Mouse (Mus musculus): Measurements from ENCODE around the gene Gnpat.
"Not testable (repeated sequence)": the region's sequence is repeated elsewhere in the genome, so short reads cannot be mapped to it uniquely, and the experiment has no call there.

The Gnpat gene

GRCm38 (mm10) chr8:124862321-124863162, at the start of gene Gnpat, which contains the start of gene 2810004N23Rik:
Gene Gnpat, plus strand, starts transcription at chr8:124863033.
Gene 2810004N23Rik, minus strand, starts transcription at chr8:124863120.
- peak; percentile 92 to 95 for DNase-seq

DNA sequence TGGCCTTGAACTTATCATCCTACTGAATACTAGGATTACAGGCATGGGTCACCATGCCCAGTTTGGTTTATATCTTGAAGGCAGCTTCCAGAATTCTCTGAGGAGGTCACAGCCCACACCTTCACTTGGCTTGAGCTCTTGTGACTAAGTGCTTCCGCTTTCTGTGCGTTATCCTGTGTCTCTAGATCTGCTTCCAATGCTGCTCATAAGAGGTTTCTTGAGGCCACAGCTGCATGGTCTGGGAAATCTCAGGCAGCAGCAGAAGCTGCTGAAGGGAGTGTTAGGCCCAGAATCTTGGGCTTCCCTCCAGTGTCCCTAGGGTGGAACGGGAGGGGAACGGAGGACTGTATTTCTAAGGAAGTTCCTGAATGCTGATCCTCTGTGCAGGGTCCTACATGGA, 49.5 kb upstream of the Gnpat start:
- DNase-seq: no peak

DNA sequence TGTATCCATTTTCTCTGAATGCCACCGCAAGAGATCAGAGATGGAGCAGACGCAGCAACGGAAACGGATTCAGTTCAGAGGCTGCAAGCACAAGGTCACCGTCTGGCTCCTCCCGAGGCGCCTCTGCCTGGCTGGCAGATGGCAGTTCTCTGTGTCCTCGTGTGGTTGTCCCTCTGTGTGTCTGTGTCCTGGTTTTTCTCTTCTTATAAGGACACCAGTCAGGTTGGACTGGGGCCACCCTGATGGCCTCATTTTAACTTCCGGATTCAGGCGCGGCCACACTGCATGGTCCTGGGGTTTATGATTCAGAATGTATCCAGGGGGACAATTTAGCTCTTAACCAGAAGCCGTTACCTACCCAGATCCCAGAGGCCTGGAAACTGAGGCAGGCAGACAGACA, 47.0 kb upstream of the Gnpat start:
- DNase-seq: no peak

DNA sequence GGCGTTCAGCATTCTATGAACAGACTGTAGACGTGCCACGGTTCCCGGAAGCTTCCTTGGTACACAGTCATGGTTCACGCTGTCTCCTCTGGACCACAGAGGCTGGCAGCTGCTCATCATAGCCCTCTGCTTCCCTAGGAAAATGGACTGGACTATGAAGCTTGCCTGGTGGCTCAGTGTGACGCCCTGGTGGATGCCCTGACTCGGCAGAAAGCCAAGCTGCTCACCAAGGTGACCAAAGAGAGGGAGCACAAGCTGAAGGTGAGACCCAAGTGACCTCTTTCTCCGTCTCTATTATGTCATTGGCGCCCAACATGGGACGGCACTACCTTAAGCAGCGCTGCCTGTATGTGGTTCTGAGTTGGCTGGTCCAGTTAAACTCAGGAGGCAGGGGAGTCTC, 46.0 kb upstream of the Gnpat start:
- DNase-seq: no peak

DNA sequence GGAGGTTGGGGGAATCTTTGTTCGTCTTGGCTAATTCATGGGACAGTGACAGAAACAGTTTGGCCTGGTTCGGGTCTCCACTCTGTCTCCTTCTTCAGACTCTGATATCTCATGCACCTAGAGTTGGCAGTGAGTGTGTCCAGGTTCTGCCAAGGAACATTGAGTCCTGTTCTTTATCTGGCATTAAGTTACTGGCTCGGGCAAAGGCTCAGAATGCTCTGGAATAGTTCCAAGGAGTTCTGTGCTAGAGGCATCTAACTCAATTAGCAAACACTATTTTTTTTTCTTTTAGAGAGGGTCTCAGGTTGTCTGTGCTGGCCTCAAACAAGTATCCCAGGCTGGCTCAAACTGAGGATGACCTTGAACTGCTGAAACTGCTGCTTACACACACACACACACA, 45.5 kb upstream of the Gnpat start:
- DNase-seq: no peak

DNA sequence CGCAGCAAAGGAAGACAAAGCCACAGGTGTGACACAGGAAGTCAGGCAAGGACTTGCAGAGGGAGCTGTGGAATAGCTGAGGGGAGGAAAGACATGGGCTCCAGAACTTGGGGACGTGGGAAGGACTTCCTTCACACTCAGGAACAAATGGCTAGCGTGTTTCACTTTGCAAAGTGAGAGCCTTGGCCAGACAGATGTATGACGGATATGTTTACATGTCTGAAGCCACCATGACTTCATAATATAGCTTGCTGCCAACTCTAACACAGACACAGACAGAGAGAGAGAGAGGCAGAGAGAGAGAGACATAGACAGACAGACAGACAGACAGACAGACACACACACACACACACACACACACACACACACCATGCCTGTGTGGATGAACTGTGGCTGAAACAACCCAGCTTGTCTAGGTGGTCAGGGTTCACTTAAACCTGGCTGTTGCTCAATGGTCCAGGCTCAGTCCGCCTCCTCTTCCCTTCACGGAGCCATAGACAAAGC, 43.2 kb upstream of the Gnpat start:
- DNase-seq: no peak

GRCm38 (mm10) chr8:124820125-124820524, 42.7 kb upstream of the Gnpat start:
- no peak for DNase-seq

DNA sequence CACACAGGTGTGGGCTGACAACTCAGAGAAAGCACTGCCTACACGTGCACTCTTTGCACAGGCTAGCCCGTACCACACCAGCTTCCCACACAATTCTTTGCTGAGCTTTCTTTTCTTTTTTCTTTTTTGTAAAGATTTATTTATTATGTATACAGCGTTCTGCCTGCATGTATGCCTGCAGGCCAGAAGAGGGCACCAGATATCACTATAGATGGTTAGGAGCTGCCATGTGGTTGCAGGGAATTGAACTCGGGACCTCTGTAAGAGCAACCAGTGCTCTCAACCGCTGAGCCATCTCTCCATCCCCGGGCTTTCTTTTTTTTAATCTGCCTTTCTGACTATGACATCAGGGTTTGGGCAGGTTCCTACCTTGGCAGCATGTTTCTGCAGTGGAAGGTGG, 39.3 kb upstream of the Gnpat start:
- DNase-seq: no peak

GRCm38 (mm10) chr8:124826658-124827057, 36.2 kb upstream of the Gnpat start:
- DNase-seq: no peak

DNA sequence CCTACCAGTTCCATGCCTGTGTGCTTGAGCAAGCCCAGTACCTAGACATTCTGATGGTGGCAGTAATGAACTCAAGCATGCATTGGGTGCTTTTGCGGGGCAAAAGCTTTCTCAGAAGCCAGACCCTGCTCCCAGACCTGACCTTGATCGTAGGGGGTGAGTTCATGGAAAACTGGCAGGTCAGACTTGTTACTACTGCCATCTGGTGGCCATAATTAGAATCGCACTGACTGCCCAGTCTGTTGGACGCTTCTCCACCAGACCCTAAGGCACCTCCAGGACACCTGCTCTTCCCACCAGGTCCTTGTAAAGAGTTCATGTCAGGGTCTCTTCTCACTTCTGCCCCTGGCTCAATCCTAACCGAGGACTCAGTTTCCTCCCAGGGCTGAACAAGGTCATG, 35.4 kb upstream of the Gnpat start:
- peak; percentile 19 to 26 for DNase-seq

GRCm38 (mm10) chr8:124828561-124829240, 34.1 kb upstream of the Gnpat start:
- no peak for DNase-seq

DNA sequence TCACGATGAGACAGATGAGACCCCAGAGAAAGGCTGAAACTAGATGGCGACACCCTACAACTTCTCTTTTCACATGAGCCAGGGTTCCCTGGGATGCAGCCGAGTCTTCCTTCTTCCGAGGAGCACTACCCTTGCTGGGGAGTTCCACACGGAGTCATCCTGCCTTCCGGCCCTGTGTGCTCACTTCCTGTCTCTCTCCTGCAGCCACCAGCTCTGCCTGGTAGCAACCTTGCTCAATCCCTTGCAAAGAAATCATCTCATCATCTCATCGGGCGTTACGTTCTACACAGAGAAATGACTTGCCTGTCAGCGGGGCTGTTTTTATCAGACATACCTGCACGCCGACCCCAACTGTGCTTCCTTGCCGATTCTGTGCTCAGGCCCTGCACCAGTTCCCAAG, 32.8 kb upstream of the Gnpat start:
- no peak for DNase-seq

DNA sequence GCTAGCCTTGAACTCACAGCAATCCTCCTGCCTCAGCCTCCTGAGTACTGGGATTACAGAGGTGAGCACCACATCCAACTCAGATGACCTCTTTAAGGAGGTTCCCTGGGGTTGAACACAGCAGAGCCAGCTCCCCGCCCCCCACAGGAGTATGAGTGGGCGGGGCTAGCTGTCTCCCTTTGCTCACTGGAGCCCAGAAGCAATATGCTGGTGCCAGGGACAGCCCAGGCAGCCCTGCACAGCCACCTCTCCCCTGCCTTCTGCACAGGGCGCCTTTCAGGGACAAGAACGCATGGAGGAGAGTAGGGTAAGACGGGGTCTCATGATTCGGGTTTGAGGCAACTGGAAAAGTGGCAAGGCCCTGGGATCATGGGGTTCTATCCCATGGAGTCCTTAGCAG, 31.3 kb upstream of the Gnpat start:
- no peak for DNase-seq

- no peak for DNase-seq
These were observed 30.9 kb upstream of the Gnpat start for GRCm38 (mm10) chr8:124831941-124832340.

DNA sequence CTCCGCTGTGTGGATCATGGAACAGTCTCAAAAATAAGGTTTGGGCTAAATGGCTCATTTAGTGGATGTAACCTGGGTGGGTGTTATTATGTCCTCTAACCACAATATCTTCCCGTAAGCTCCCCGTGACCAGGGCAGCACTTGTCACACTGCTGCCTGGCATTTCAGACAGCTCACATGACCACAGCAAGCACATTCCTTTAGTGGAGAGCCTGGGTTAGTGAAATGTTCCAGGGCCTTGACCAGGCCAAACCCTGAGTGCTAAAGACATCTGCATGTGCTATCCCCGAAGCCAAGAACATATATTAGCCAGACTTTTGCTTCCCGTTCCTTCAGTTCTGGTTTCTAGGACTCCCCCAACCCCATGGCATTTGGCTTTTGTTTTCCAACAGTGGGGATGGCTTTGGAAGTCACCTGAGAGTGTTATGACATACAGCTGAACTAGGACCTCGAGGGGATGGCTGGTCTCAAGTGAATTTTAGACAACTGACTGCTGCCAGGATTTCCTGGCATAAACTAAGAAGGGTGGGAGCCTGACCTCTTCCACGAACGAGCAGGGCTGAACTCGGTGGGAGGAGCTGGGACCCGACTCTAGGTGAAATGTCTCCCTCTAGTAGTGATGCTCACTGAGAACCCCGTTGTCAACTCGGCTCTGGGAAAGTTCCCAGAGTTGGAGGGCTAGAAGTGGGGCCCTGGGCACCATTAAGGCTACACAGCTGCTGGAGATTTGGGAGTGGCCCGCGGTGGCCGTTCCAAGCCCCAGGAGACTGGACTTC, 29.2 kb upstream of the Gnpat start:
- DNase-seq: no peak

DNA sequence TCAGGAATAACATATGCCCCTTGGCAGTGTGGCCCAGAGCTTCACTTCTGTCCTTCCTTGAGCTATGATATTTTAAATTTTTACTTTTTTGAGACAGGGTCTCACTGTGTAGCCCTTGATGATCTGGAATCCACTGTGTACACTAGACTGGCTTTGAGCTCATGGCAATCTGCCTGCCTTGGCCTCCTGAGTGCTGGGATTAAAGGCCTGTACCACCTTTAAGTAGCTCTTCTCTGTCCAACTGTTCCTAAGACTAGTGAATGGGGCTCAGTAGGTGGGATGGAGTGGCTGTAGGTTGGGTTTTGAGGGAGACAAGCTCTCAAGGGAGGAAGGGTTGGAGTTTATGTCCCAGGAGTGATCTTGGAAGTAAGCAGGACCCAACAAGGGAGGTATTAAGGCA, 27.0 kb upstream of the Gnpat start:
- DNase-seq: no peak

GRCm38 (mm10) chr8:124836273-124836672, 26.6 kb upstream of the Gnpat start:
- no peak for DNase-seq

DNA sequence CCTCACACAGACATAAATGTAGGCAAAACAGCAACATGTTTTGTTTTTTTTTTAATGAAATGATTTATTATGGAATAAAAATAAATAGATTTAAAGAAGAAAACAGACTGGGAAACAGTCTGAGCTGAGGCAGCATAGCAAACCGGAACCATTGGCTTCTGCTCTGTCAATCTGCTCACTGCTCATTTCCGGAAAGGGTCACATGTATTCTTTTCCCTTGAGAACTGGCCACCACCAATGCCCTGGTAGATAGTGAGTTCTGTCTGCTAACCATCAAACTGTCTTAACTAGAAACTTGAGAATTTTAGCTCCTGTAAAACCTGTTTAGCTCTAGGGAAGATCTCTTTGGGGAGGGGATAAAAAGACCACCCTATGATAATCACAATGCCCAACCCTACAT, 25.9 kb upstream of the Gnpat start:
- no peak for DNase-seq

- no peak for DNase-seq
These were observed 24.9 kb upstream of the Gnpat start for GRCm38 (mm10) chr8:124837956-124838355.

DNA sequence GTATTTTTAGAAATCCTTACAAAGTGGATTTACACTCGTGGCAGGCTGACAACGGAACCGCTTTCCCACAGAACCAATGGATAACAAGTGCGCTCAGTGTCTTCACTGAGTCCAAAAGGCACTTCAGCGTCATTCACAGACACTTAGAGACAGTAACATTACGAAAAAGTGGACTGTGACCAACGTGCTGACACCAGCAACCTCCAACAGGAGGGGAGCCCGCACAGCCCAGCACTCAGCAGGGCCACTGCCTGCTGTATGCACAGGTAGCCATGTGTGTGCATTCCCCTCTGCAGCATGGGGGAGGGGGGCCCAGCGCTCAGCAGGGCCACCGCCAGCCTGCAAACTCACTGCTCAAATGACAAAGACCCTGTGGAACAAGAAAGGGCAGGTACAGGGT, 23.5 kb upstream of the Gnpat start:
- no peak for DNase-seq

DNA sequence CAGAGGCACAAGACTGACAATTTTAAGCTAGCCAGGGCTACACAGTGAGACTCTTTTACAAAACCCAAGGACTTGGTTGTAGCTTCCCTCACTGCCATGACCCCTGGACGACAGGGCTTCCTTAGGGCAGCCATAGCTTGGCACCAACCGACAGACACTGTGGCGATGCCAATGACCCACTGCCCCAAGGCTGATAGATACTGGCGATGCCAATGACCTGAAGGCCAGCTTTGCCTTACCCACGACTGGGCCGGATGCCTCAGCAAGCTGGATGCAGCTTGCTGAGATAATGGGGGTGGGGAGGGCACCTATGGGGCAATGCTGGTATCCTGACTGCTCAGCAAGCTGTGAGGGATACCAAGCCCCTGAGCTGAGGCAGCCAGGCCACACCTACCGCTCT, 21.9 kb upstream of the Gnpat start:
- no peak for DNase-seq

DNA sequence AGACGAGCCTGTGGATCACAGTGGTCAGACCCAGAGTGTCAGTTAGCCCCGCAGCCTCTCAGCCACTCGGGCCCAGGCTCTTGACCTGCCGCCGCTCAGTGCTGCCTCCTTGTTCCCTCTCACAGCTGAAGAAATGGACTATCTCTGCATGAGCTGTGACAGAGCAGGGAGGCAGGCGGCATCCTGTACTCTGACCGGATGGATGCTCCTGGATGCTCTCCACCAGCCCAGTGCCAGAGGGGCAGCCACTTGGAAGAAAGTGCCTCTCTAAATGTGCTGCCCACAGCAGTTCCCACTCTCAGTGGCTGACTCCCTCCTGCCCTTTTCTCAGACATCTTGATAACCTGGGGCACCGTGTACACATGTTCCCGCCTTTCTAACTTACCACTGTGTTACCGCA, 21.1 kb upstream of the Gnpat start:
- no peak for DNase-seq

- not testable (repeated sequence) for DNase-seq
These were observed 19.9 kb upstream of the Gnpat start for GRCm38 (mm10) chr8:124842929-124843328.

Measured in thymus, postnatal 36 days (tissue).